Mouse (Mus musculus): ENCODE results near the gene Sgk1. TPM values are rescaled to one million over a fixed set of nuclear protein-coding genes. Genes with fewer than 3 reads are reported as not detected.

The Sgk1 gene
- polyA plus RNA-seq, 1 experiment from 2014 or later, result 40.2 TPM

DNA sequence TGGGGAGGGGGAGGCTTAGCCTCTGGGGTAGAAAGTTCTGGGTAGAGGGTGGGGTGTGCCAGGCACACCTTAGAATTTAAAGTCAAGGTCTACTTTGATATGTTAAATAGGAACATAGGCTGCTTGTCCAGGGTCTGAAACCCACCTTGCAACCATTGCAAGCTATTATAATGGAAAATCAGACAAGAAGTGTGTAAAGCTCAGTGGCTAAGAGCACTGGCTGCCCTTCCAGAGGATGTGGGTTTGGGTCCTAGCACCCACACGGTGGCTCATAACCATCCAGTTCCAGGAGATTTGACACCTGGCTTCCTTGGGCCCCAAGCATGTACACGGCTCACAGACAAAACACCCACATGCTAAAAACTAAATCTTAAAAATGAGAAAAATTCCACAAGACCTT is 100.3 kb downstream of the Sgk1 start:
- Histone ChIP-seq H3K9me3 (replicated peaks; ENCODE audit: control insufficient read depth, low read length) (no peaks in the 10 kb centered on the region), H3K4me1 (ENCODE audit: control insufficient read depth, insufficient read depth, low read length) (no peaks in the 10 kb centered on the region), H3K36me3 (replicated peaks; ENCODE audit: control insufficient read depth, insufficient read depth, low read depth, low read length) (no peaks in the 10 kb centered on the region), H3K4me3 (ENCODE audit: low read depth, low read length) (no peak overlapping the region), H3K27ac (replicated peaks; ENCODE audit: low read depth, low read length) (no peak overlapping the region), H3K4me2 (ENCODE audit: low read depth, low read length) (no peak overlapping the region), H3K9ac (replicated peaks; ENCODE audit: low read length) (no peak overlapping the region), H3K27me3 (ENCODE audit: control insufficient read depth, insufficient read depth, low read length) (no peaks in the 10 kb centered on the region)
- ATAC-seq (replicated peaks; ENCODE audit: insufficient number of reproducible peaks, low FRiP score, low TSS enrichment, low read depth) (no peak), DNase-seq (ENCODE audit: low spot score) (no peak)
- WGBS, result 90% methylated on average over 2 of the region's 2 CpGs

DNA sequence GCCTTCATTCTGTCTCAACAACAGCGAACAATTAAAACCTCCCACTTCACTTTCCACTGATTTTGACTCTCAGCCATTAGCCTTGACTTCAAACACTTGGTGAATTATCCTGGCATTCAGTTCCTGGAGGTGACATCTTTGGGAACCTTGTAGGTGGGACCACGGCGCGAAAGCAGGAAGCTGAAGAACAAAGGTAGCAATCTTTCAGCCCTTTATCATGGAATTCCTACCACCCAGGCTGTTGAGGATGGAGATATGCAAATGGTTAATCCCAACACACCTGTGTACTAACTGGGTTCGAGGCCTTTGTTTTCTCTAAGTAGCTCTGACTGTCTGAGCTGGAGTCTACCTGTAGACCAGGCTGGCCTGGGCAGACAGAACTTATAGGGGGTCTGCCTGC is 106.5 kb downstream of the Sgk1 start:
- no peak for ATAC-seq (replicated peaks; ENCODE audit: insufficient number of reproducible peaks, low FRiP score, low TSS enrichment, low read depth)
- no peak overlapping the region for H3K27ac ChIP-seq (replicated peaks; ENCODE audit: low read depth, low read length)
- no peaks in the 10 kb centered on the region for H3K27me3 ChIP-seq (ENCODE audit: control insufficient read depth, insufficient read depth, low read length)
- 78% methylated on average over 5 of the region's 5 CpGs for WGBS
- H3K4me3 ChIP-seq (ENCODE audit: low read depth, low read length), result no peak overlapping the region
- H3K9me3 ChIP-seq (replicated peaks; ENCODE audit: control insufficient read depth, low read length), result no peaks in the 10 kb centered on the region
- no peak overlapping the region for H3K9ac ChIP-seq (replicated peaks; ENCODE audit: low read length)
- DNase-seq (ENCODE audit: low spot score), result no peak
- H3K4me1 ChIP-seq (ENCODE audit: control insufficient read depth, insufficient read depth, low read length), result no peaks in the 10 kb centered on the region
- H3K4me2 ChIP-seq (ENCODE audit: low read depth, low read length), result no peak overlapping the region
- H3K36me3 ChIP-seq (replicated peaks; ENCODE audit: control insufficient read depth, insufficient read depth, low read depth, low read length), result no peaks in the 10 kb centered on the region

DNA sequence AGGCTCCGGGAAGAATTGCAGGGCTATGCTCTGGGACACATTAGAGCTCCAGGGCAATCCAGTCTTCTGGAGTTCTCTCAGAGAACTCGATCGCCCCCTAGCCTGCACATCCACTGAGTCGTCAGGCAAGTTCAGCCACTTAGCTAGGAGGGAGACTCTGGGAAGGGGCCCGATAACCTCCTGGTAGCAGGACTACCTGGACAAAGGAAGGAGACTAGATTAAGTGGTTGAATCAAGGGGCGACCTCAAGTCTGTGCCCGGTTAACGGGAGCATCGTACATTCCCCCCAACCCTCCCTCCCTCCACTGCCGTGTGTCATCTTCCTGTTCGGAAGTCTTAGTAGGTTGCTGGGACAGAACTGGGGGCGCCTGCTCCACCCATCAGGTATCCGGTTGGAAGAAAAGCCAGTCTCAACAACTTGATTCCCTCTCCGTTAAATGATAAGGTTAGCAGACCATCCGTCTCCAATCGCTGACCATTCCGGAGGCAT is 109.4 kb downstream of the Sgk1 start:
- no peak overlapping the region for H3K27ac ChIP-seq (replicated peaks; ENCODE audit: low read depth, low read length)
- DNase-seq (ENCODE audit: low spot score) (peak; percentile 93), ATAC-seq (replicated peaks; ENCODE audit: insufficient number of reproducible peaks, low FRiP score, low TSS enrichment, low read depth) (no peak)
- no peaks in the 10 kb centered on the region for H3K9me3 ChIP-seq (replicated peaks; ENCODE audit: control insufficient read depth, low read length)
- peak overlapping the region; percentile 38 for H3K4me2 ChIP-seq (ENCODE audit: low read depth, low read length)
- 0 out of 2 replicates have a peak overlapping the region, but pooled peaks have one; percentile 12 for H3K4me3 ChIP-seq (ENCODE audit: low read depth, low read length)
- no peak overlapping the region for H3K9ac ChIP-seq (replicated peaks; ENCODE audit: low read length)
- H3K4me1 ChIP-seq (ENCODE audit: control insufficient read depth, insufficient read depth, low read length), result no peaks in the 10 kb centered on the region
- 16% methylated on average over 17 of the region's 17 CpGs for WGBS
- H3K36me3 ChIP-seq (replicated peaks; ENCODE audit: control insufficient read depth, insufficient read depth, low read depth, low read length), result no peaks in the 10 kb centered on the region
- H3K27me3 ChIP-seq (ENCODE audit: control insufficient read depth, insufficient read depth, low read length), result no peaks in the 10 kb centered on the region

DNA sequence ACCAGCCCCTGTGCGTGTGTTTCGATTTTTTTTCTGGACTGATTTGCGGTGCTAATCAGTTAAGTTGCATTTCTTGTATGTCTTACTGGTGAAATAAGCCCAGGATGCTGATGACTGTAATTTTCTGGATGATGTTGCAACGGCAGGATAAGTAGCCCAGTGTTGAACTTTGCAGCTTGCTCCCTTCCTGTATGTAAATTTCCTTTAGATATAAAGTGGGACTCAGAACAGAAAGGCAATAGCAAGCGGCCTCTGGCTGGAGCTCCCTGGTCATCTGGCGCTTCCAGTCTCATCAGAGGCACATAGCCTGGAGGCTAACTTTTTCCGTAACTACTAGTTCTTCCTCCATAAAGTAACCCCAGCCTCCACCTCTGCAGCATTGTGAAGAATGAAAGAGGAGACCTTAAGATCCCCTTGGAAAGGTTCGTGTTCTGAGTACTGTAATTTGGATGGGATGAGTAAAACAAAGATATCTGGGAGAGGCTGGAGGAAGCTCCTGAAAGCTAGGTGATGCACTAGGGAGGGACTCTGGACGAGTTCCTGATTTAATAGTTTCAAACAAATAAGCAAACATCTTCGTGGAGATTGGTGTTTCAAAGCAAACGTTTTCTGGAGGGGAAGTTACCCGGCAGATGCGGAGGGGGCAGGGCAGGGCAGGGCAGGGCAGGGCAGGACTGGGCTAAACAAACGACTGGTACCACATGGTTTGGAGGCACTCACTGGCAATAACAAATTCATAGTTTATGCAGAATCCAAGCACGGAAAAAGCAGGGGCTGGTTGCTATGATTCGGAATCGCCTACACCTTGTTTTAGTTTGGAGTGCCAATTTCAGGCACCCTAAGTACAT is 110.2 kb downstream of the Sgk1 start:
- DNase-seq (ENCODE audit: low spot score) (peak; percentile 11), ATAC-seq (replicated peaks; ENCODE audit: insufficient number of reproducible peaks, low FRiP score, low TSS enrichment, low read depth) (no peak)
- WGBS, result 10% methylated on average over 17 of the region's 17 CpGs
- no peaks in the 10 kb centered on the region for H3K36me3 ChIP-seq (replicated peaks; ENCODE audit: control insufficient read depth, insufficient read depth, low read depth, low read length)
- H3K4me2 ChIP-seq (ENCODE audit: low read depth, low read length), result peak overlapping the region; percentile 96
- H3K27ac ChIP-seq (replicated peaks; ENCODE audit: low read depth, low read length), result no peak overlapping the region
- no peaks in the 10 kb centered on the region for H3K4me1 ChIP-seq (ENCODE audit: control insufficient read depth, insufficient read depth, low read length)
- H3K27me3 ChIP-seq (ENCODE audit: control insufficient read depth, insufficient read depth, low read length), result no peaks in the 10 kb centered on the region
- no peaks in the 10 kb centered on the region for H3K9me3 ChIP-seq (replicated peaks; ENCODE audit: control insufficient read depth, low read length)
- H3K9ac ChIP-seq (replicated peaks; ENCODE audit: low read length), result no peak overlapping the region
- H3K4me3 ChIP-seq (ENCODE audit: low read depth, low read length), result 0 out of 2 replicates have a peak overlapping the region, but pooled peaks have one; percentile 1

DNA sequence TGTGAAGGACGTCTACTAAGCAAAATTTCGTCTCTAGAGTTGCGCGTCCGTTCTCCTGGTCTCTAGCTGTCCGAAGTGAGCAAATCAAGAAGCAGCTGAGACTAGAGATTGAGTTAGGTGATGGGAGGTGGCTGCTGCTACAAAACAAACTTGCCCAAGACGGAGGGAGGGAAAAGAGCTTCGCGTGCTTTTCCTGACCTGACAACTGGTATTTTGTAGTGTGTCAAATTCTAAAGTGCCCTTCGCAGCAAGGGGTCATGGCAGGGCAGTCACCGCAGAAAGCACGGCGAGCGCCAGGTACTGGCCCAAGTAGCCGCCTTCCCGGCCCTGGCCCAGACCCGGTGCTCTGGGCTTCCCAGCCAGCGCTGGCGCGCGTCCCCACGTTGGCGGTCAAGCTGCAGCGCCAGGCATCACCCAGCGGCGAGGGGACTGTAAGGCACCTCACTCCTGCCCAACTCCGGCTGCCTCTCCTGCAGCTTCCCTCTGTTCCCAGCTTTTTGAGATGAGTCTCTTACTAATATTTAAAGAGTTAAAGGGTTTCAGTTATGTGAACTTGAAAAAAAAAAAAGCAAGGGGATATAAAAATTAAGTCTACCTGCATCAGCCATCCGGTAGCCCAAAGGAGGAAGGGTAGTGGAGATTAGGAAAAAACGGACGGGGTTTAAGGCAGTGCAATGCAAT is 111.0 kb downstream of the Sgk1 start:
- DNase-seq (ENCODE audit: low spot score), result peak; percentile 86
- Histone ChIP-seq H3K9ac (replicated peaks; ENCODE audit: low read length) (no peak overlapping the region), H3K4me1 (ENCODE audit: control insufficient read depth, insufficient read depth, low read length) (no peaks in the 10 kb centered on the region), H3K27ac (replicated peaks; ENCODE audit: low read depth, low read length) (no peak overlapping the region), H3K36me3 (replicated peaks; ENCODE audit: control insufficient read depth, insufficient read depth, low read depth, low read length) (no peaks in the 10 kb centered on the region), H3K27me3 (ENCODE audit: control insufficient read depth, insufficient read depth, low read length) (no peaks in the 10 kb centered on the region), H3K4me3 (ENCODE audit: low read depth, low read length) (peak overlapping the region; percentile 70), H3K4me2 (ENCODE audit: low read depth, low read length) (peak overlapping the region; percentile 96), H3K9me3 (replicated peaks; ENCODE audit: control insufficient read depth, low read length) (no peaks in the 10 kb centered on the region)
- no peak; the same call in 1 of the 2 replicates for ATAC-seq (replicated peaks; ENCODE audit: insufficient number of reproducible peaks, low FRiP score, low TSS enrichment, low read depth)
- under 1% methylated on average over 30 of the region's 30 CpGs for WGBS

DNA sequence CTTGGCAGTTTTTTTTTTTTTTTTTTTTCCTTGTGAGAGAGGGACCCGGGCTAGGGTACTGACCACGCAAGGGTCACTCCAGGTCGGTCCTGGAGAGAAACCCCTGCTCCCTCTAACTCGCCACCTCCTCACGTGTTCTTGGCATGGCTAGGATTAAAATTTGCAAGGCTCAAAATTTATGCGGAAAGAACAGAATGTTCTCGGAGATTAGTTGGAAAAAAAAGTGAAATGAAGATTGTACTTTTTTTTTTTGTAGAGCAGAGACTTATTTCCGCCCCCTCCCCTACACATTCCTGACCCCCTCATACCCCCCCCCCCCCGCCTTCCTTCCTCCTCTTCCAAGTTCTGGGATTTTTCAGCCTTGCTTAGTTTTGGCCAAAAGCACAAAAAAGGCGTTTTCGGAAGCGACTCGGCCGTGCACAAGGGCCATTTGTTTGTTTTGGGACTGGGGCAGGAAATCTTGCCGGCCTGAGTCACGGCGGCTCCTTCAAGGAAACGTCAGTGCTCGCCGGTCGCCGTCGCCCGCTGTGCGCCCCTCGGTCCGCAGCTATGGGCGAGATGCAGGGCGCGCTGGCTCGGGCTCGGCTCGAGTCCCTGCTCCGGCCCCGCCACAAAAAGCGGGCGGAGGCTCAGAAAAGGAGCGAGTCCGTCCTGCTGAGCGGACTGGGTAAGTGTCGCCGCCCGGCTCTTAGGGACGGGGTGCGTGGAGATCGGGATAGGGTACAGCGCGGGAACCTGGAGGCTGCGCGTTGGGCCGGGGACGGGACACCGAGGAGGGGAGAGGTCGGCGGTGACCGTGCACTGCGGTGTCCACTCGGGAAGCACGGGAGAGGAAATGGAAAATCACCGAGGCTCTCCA is 111.8 kb downstream of the Sgk1 start:
- Histone ChIP-seq H3K27me3 (ENCODE audit: control insufficient read depth, insufficient read depth, low read length) (no peaks in the 10 kb centered on the region), H3K4me2 (ENCODE audit: low read depth, low read length) (peak overlapping the region; percentile 96), H3K36me3 (replicated peaks; ENCODE audit: control insufficient read depth, insufficient read depth, low read depth, low read length) (no peaks in the 10 kb centered on the region), H3K27ac (replicated peaks; ENCODE audit: low read depth, low read length) (peak overlapping the region; percentile 43), H3K4me3 (ENCODE audit: low read depth, low read length) (peak overlapping the region; percentile 70), H3K9ac (replicated peaks; ENCODE audit: low read length) (peak overlapping the region; percentile 69), H3K9me3 (replicated peaks; ENCODE audit: control insufficient read depth, low read length) (no peaks in the 10 kb centered on the region), H3K4me1 (ENCODE audit: control insufficient read depth, insufficient read depth, low read length) (no peaks in the 10 kb centered on the region)
- ATAC-seq (replicated peaks; ENCODE audit: insufficient number of reproducible peaks, low FRiP score, low TSS enrichment, low read depth), result no peak; the same call in none of the 2 replicates
- peak; percentile 73 for DNase-seq (ENCODE audit: low spot score)
- WGBS, result under 1% methylated on average over 59 of the region's 60 CpGs

DNA sequence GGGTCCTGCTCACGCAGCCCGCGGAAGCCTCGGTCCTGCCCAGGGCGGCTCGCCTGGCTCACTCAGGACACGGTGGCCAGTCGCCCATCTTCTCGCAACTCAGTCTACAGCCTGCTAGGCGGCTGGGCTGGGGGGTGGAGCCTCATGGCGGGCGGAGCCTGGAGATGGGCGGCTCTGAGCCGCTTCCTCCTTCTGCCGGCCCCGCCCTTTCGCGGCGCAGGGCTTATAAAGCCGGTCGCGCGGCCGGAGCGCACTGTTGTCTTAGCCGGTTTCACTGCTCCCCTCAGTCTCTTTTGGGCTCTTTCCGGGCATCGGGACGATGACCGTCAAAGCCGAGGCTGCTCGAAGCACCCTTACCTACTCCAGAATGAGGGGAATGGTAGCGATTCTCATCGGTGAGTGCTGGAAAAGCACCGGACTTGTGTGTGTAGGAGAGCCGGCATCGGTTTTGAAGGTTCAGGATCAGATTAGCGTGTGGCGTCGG is 112.5 kb downstream of the Sgk1 start:
- H3K27ac ChIP-seq (replicated peaks; ENCODE audit: low read depth, low read length), result peak overlapping the region; percentile 43
- no peaks in the 10 kb centered on the region for H3K27me3 ChIP-seq (ENCODE audit: control insufficient read depth, insufficient read depth, low read length)
- peak overlapping the region; percentile 69 for H3K9ac ChIP-seq (replicated peaks; ENCODE audit: low read length)
- ATAC-seq (replicated peaks; ENCODE audit: insufficient number of reproducible peaks, low FRiP score, low TSS enrichment, low read depth) (peak; percentile 96), DNase-seq (ENCODE audit: low spot score) (peak; percentile 96)
- no peaks in the 10 kb centered on the region for H3K4me1 ChIP-seq (ENCODE audit: control insufficient read depth, insufficient read depth, low read length)
- no peaks in the 10 kb centered on the region for H3K9me3 ChIP-seq (replicated peaks; ENCODE audit: control insufficient read depth, low read length)
- H3K4me2 ChIP-seq (ENCODE audit: low read depth, low read length), result peak overlapping the region; percentile 96
- no peaks in the 10 kb centered on the region for H3K36me3 ChIP-seq (replicated peaks; ENCODE audit: control insufficient read depth, insufficient read depth, low read depth, low read length)
- H3K4me3 ChIP-seq (ENCODE audit: low read depth, low read length), result peak overlapping the region; percentile 70
- under 1% methylated on average over 40 of the region's 40 CpGs for WGBS

All from embryonic facial prominence, embryonic 11.5 days (tissue).